Mouse (Mus musculus): Measurements from ENCODE around the gene Gm5460.

Gm5460 gene

DNA sequence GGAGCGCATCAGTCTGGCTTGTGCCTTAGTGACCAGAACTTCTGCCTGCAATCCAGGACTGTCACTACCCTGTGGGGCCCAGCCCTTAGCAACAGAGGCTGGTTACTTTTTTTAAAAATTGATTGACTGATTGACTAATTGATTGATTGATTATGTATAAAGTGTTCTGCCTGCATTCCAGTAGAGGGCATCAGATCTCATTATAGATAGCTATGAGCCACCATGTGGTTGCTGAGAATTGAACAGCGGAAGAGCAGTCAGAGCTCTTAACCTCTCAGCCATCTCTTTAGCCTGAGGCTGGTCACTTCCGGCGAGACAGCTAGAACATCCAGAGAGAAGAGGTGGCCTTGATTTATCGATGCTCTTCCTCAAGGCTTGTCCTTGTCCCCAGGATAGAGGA, 60.7 kb downstream of the Gm5460 start:
- no peak for DNase-seq (ENCODE audit: low spot score)

DNA sequence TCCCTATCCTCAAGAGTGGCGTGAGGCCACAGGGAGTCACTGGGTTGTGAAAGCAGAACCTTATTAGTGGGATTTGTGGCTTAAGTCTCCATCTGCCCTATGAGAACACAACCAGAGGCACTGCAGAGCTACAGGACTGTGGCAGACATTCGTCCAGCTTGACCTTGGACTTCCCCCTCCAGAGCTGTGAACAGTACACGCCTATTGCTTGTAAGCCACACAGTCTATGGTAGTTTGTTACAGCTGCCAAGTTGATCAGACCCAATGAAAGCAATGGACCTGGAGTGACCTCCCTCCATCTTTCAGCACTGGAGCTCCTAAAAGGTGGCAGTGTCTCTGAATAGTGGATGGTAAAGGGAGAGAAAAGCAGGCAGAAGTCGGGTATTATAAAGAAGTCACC, 61.7 kb downstream of the Gm5460 start:
- DNase-seq (ENCODE audit: low spot score): no peak

DNA sequence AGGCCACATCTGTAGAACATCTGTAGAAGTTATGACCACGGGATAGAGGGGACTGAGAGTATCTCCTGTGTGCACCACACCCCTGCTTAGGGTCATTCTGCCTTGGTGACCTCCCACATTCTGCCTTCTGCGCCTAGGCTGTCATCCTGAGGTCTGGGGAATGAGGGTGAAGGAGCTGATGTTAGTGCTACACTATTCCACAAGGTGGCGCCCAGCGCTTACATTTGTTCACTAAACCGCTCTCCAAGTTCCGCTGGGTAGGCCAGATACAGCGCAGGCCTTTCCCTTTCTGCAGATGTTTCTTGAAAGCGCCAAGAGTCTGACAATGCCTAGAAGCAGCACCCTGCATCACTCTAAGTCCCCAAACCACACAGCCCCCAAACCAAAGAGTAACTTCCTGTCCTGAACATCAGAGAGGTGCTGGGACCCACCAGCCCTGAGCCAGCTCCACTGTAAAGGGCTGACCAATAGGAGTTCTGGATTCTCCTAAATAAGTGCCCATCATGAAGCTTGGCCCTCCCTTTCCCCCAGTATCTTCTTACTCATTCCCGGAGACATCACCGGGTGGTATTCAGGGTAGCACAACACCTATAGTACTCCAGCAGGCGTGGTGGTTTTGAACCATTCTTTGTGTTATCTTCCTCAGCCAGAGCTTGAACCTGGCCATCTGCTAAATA, 63.9 kb downstream of the Gm5460 start:
- DNase-seq (ENCODE audit: low spot score): peak; percentile 69

DNA sequence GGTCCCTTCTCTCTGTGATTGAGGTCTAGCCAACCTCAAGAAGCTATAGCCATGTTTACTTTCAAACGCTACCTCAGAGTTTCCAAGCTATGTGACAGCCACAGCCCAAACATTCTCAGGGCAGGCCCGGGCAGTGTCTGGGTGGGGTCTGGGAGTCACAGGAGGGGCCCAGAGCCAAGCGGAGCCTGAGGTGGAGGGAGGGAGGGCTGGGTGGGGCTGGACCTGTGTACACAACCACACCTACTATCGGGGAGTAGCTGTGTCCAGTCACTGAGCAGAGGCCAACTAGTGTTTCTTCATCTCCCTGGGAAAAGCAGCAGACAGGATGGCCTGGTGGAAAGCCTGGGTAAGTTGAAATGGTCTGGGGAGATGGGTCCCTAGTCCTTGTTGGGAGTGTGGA, 69.2 kb downstream of the Gm5460 start, which contains the start of gene Anxa8:
Anxa8 (plus strand) TSS at position 251 of the 400 bp plus-strand sequence.
- no peak for DNase-seq (ENCODE audit: low spot score)

DNA sequence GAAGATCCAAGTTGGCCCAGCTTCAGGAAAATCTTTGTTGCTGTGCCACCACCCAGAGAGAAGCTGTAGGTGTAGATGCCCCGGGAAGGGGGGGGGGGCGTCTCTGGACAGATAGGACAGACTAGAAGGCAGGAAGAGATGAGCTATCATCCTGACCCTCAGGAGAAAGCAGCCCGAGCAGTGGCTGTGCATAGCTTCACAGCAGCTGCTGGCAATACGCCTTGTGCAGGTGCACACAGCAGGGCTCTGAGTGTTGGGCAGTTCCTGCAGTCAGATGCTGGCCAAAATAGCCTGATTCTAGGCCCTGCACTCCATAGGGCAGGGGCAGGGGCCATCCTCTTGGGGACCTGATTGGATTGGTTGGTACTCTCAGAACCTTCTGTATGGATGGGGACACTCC, 70.2 kb downstream of the Gm5460 start:
- no peak for DNase-seq (ENCODE audit: low spot score)

DNA sequence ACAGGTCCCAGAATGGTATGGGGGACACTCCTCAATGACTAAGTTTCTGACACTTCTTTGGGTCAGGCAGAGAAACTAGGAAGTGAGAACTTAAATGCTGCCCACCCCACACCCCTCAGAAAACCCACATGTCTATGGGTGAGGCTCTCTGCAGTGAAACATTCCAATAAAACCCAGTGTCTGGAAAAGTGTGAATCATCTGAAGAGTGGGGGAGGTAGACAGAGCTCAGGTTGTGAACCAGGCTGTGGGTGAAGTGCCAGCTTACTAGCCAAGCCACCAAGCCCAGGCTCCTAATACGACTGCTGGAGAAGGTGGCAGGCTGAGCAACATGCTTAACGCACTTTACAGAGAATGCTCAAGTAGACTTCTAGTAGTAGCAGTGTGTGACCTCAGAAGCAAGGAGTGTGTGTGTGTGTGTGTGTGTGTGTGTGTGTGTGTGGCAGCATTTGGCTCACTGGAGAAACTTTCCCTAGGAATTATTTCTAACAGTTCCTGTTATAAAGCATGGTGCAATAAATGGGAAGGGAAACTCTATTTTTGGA, 71.4 kb downstream of the Gm5460 start:
- no peak for DNase-seq (ENCODE audit: low spot score)

DNA sequence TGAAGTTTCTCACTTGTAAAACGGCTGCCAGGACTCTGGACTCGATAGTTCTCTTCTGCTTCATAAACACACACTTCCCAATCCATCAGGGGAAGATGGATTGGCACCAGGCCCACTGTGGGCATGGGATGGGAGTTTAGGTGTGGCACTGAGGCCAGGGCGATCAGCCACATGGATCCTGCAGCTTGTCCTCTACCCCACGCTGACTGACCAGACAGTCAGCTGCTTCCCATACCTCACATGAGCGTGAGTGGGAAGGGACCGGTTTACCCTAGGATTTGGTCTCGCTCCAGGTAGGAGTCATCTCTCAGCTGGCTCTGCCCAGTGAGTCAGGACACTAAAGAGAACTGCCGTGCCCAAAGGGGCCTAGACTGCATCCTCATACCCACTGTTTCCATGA, 73.2 kb downstream of the Gm5460 start:
- no peak for DNase-seq (ENCODE audit: low spot score)

DNA sequence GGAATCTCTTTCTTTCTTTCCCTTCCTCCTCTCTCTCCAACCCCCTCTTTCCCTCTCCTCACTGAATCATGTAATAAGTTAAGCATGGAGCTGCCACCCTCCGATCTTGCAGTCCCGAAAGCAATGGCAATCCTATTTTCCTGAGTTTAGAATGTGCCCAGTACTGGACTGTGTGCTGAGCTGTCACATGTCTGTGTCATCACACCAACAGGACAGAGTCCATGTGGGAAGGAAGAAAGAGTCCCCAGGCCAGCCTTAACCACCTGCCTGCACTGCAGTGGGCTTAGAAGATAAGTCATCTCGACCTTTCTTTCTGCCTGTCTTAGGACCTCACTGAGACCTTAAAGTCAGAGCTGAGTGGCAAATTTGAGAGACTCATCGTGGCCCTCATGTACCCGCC, 74.9 kb downstream of the Gm5460 start:
- DNase-seq (ENCODE audit: low spot score): no peak

DNA sequence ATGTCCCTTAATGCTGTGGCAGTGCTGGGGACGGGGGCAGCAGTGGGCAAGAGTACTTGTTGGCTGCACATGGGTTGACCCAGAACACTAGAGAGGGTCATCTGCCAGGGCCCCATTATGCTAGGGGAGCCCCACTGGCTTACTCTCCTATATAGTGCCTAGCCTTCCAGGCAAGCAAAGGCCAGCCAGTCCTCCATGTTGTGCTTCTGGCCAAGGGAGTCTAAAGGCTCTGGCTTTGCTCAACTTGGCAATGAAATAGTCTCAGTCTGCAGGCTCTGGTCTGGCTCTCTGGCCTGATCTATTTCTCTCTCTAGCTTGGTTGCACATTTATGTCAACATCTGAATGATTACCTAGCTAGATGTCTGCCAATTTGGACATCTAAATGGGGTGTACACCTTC, 76.3 kb downstream of the Gm5460 start:
- DNase-seq (ENCODE audit: low spot score): no peak

DNA sequence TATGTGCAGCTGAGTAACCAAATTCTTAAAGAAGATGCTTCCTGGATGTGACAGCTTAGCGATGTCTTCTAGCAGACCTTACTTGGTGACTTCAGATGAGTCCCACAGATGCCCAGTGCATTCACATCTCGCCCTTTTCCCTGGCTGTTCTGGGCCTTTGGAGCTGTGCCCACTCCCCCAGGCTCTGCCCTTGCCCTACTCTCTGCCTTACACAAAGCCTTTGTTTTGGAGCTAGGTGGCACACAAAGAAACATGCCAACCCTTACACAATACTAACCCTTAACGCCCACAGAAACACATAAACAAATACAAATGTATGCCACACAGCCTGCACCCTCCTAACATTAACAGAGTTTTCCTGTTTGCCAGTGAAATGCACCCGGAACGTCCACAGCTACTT, 79.6 kb downstream of the Gm5460 start:
- no peak for DNase-seq (ENCODE audit: low spot score)

All from layer of hippocampus, adult 11-12 months (tissue).